Mouse (Mus musculus): ENCODE measurements around the gene Wnk4. TPM values are rescaled to one million over a fixed set of nuclear protein-coding genes. Genes with fewer than 3 reads are reported as not detected.

Wnk4 gene
- total RNA-seq (2021): 10 to 100 TPM in 1 of 2 experiments, 1 to 10 TPM in 1; 7.0 to 11.7 TPM
- long read RNA-seq, experiment 1, partial matches to known transcripts: 1 of 1 reads
- long read RNA-seq, experiment 1, other reads (novel, unspliced or antisense): 0 of 1 reads
- long read RNA-seq, experiment 2, partial matches to known transcripts: 4 of 5 reads
- long read RNA-seq, experiment 2, other reads (novel, unspliced or antisense): 1 of 5 reads

- DNase-seq: peak; percentile 72 to 80
- intact Hi-C loops (cut with DNase I): loop anchor here (2.0 kb wide), 1 partner anchor 41 kb away; no protein-coding TSS in a partner anchor
Observed at GRCm38 (mm10) chr11:101259948-101260825, at the start of gene Wnk4. Gene Wnk4, plus strand, starts transcription at chr11:101260567.

GRCm38 (mm10) chr11:101211970-101212369 lies 48.4 kb upstream of the Wnk4 start:
- DNase-seq: peak in 1 of 2 experiments; percentile 58
- intact Hi-C loops (cut with DNase I): loop anchor here (1.0 to 5.0 kb wide), 3 partner anchors 36 to 185 kb away; partner anchors contain the start of gene Becn1

- no peak for DNase-seq
- intact Hi-C loops (cut with DNase I): no loop called here
Observed at GRCm38 (mm10) chr11:101216936-101217335, 43.4 kb upstream of the Wnk4 start.

GRCm38 (mm10) chr11:101218436-101219055 lies 41.8 kb upstream of the Wnk4 start:
- no peak for DNase-seq
- intact Hi-C loops (cut with DNase I): no loop called here

- intact Hi-C loops (cut with DNase I): no loop called here
- DNase-seq: no peak
Observed at GRCm38 (mm10) chr11:101220853-101221252, 39.5 kb upstream of the Wnk4 start.

GRCm38 (mm10) chr11:101221306-101221986 lies 38.9 kb upstream of the Wnk4 start:
- no peak for DNase-seq

GRCm38 (mm10) chr11:101224337-101224736 lies 36.0 kb upstream of the Wnk4 start:
- DNase-seq: no peak
- intact Hi-C loops (cut with DNase I): no loop called here

More at GRCm38 (mm10) chr11:101221306-101221986, 38.9 kb upstream of the Wnk4 start:
- intact Hi-C loops (cut with DNase I): no loop called here

GRCm38 (mm10) chr11:101225331-101226064 lies 34.9 kb upstream of the Wnk4 start:
- no peak for DNase-seq
- intact Hi-C loops (cut with DNase I): no loop called here

- intact Hi-C loops (cut with DNase I): no loop called here
- peak; percentile 92 to 93 for DNase-seq
Observed at GRCm38 (mm10) chr11:101226065-101226701, 34.2 kb upstream of the Wnk4 start, which contains the start of gene Ezh1. Gene Ezh1, minus strand, starts transcription at chr11:101226463.

GRCm38 (mm10) chr11:101229361-101229900 lies 30.9 kb upstream of the Wnk4 start:
- peak; percentile 56 to 60 for DNase-seq

GRCm38 (mm10) chr11:101230061-101230511 lies 30.3 kb upstream of the Wnk4 start:
- peak; percentile 67 to 74 for DNase-seq
- intact Hi-C loops (cut with DNase I): no loop called here

More at GRCm38 (mm10) chr11:101229361-101229900, 30.9 kb upstream of the Wnk4 start:
- intact Hi-C loops (cut with DNase I): no loop called here

- intact Hi-C loops (cut with DNase I): no loop called here
- DNase-seq: peak in 1 of 2 experiments; percentile 9
Observed at GRCm38 (mm10) chr11:101230526-101230925, 29.8 kb upstream of the Wnk4 start.

GRCm38 (mm10) chr11:101230991-101231871 lies 29.1 kb upstream of the Wnk4 start:
- intact Hi-C loops (cut with DNase I): loop anchor here (1.0 kb wide), 1 partner anchor 15 kb away; the partner anchor contains the start of gene Ramp2
- DNase-seq: peak; percentile 77 to 84

GRCm38 (mm10) chr11:101232010-101232839 lies 28.1 kb upstream of the Wnk4 start:
- DNase-seq: peak; percentile 60 to 63
- intact Hi-C loops (cut with DNase I): no loop called here

GRCm38 (mm10) chr11:101233240-101233639 lies 27.1 kb upstream of the Wnk4 start:
- no peak for DNase-seq
- intact Hi-C loops (cut with DNase I): no loop called here

GRCm38 (mm10) chr11:101234124-101234523 lies 26.2 kb upstream of the Wnk4 start:
- no peak for DNase-seq
- intact Hi-C loops (cut with DNase I): no loop called here

- no peak for DNase-seq
- intact Hi-C loops (cut with DNase I): no loop called here
Observed at GRCm38 (mm10) chr11:101235429-101235828, 24.9 kb upstream of the Wnk4 start.

Measured in heart, postnatal 14 days (tissue).